Mouse (Mus musculus) small intestine, adult 2 months (tissue): Measurements from ENCODE around the gene Rps23. TPM values are rescaled to one million over a fixed set of nuclear protein-coding genes. Genes with fewer than 3 reads are reported as not detected.
"Not testable (repeated sequence)": the region's sequence is repeated elsewhere in the genome, so short reads cannot be mapped to it uniquely, and the experiment has no call there.

Source experiments
- H3K27ac ChIP-seq: fragments of 200-500 bp; 2 replicates; pipeline ENCODE4 v1.5.1; 2012; ENCODE audit warnings: low read depth, low read length, control low read depth, inconsistent platforms; ENCODE audit not compliant: insufficient read depth
- H3K27me3 ChIP-seq: fragments of 200-500 bp; 2 replicates; pipeline ENCODE4 v1.6.1; 2012; ENCODE audit warnings: mild to moderate bottlenecking, moderate library complexity, low read length, inconsistent platforms; ENCODE audit not compliant: control insufficient read depth, insufficient read depth
- H3K36me3 ChIP-seq: fragments of 200-500 bp; 2 replicates; pipeline ENCODE4 v1.6.1; 2012; ENCODE audit warnings: mild to moderate bottlenecking, low read length, control low read depth, inconsistent platforms; ENCODE audit not compliant: control insufficient read depth, insufficient read depth
- H3K4me1 ChIP-seq: fragments of 200-500 bp; 2 replicates; pipeline ENCODE4 v1.6.1; 2012; ENCODE audit warnings: low read length, inconsistent platforms, mixed read lengths; ENCODE audit not compliant: control insufficient read depth, insufficient read depth, insufficient read length
- H3K4me3 ChIP-seq: fragments of 200-500 bp; 2 replicates; pipeline ENCODE4 v1.5.1; 2012; ENCODE audit warnings: low read depth, mild to moderate bottlenecking, control low read depth, inconsistent platforms, low read length, moderate library complexity
- CTCF ChIP-seq: fragments of 200-500 bp; IDR thresholded peaks from 2 replicates; pipeline ENCODE4 v1.5.1; 2012; ENCODE audit warnings: low read depth, mild to moderate bottlenecking, control low read depth, inconsistent platforms, low read length, moderate library complexity, mixed read lengths; ENCODE audit not compliant: insufficient replicate concordance, insufficient read length; ENCODE audit errors: extremely low read depth
- POLR2A ChIP-seq: fragments of 200-500 bp; IDR thresholded peaks from 2 replicates; pipeline ENCODE4 v1.6.1; 2012; ENCODE audit warnings: low read depth, mild to moderate bottlenecking, control low read depth, inconsistent platforms, low read length, moderate library complexity
- WGBS: fragments of 180-500 bp; shearing (Covaris S2); methylation state at CpG from one replicate; pipeline ENCODE4 v1.1.7; 2018; 5-methylcytosine and 5-hydroxymethylcytosine counted together
- polyA plus RNA-seq: library from polyadenylated mRNA; depleted of rRNA; stranded (reverse); fragments of >200 nt; gene quantifications from 2 replicates; pipeline ENCODE4 v1.2.3, GENCODE M21; 2012

The Rps23 gene
- polyA plus RNA-seq, 1 experiment: 73.6 TPM

DNA sequence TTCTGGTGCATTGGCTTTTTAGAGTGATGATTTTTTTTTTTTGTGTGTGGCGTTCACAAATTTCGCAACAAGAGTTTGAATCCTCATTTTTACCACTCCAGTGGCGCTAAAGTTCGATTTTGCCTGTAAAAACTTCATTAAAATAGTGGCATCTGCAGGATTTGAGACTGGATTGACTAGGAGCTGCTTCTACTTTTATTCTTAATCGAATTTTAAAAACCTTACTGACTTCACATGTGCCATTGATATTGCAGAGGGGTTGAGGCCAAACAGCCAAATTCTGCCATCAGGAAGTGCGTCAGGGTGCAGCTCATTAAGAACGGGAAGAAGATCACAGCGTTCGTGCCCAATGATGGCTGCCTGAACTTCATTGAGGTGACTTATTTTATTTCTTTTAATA lies 1.3 kb downstream of the Rps23 start:
- Histone ChIP-seq H3K27me3 (no peaks in the 10 kb centered on the region), H3K36me3 (peaks cover 13% of the 10 kb centered on the region), H3K4me3 (no peak overlapping the region), H3K27ac (no peak overlapping the region), H3K4me1 (no peaks in the 10 kb centered on the region)
- TF ChIP-seq CTCF (no peak), POLR2A (no peak)
- WGBS: 34% methylated on average over 9 of the region's 9 CpGs

DNA sequence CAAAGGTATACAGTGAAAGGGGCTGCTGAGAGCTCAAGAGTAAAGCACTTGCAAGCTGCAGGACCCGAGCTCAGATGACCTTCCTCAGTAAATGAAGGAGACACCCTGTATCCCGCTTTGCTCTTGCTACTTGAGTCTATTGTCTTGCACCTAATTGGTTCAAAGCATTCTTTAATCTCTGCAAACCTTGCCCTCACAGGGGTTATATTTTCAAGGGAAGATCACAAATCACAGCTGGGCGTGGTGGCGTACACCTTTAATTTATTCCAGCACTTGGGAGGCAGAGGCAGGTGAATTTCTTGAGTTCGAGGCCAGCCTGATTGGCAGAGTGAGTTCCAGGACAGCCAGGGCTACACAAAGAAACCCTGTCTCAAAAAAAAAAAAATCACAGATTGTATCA lies 2.4 kb downstream of the Rps23 start:
- no peak overlapping the region for H3K4me3 ChIP-seq
- H3K27me3 ChIP-seq: no peaks in the 10 kb centered on the region
- no peak overlapping the region for H3K27ac ChIP-seq
- WGBS: 71% methylated on average over 5 of the region's 5 CpGs
- TF ChIP-seq CTCF: no peak
- no peaks in the 10 kb centered on the region for H3K4me1 ChIP-seq
- H3K36me3 ChIP-seq: peaks cover 13% of the 10 kb centered on the region

DNA sequence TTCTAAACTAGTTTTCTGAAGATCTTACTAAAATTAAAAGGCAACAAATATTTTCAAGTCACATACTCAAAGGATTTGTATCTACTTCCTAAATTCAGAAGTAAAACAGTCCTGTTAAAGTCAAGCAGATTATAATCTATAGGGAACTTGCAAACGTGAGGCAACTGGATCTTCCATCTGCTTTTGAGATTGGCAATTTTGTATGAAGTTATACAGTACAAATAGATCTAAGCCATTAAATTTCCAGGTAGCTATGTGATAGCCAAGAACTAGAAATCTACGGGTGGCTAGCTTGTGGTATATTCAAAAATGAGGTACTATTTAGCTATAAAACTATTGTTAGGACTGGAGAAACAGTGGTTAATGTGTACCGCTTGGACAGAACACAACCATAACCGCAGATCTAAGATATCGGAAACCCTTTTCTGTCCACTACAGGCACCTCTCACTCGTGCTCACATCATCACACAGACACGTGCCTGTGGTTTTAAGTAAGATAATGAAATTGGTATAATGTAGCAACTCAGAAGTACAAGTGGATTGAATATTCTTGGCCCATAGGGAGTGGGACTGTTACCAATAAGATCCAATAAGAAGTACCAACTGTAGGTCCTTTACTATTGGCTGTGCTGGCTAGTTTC lies 3.5 kb downstream of the Rps23 start:
- Histone ChIP-seq H3K27ac (no peak overlapping the region), H3K4me1 (no peaks in the 10 kb centered on the region), H3K36me3 (peaks cover 13% of the 10 kb centered on the region), H3K4me3 (no peak overlapping the region), H3K27me3 (no peaks in the 10 kb centered on the region)
- 72% methylated on average over 7 of the region's 7 CpGs for WGBS
- no peak for TF ChIP-seq CTCF
- TF ChIP-seq POLR2A: no peak

DNA sequence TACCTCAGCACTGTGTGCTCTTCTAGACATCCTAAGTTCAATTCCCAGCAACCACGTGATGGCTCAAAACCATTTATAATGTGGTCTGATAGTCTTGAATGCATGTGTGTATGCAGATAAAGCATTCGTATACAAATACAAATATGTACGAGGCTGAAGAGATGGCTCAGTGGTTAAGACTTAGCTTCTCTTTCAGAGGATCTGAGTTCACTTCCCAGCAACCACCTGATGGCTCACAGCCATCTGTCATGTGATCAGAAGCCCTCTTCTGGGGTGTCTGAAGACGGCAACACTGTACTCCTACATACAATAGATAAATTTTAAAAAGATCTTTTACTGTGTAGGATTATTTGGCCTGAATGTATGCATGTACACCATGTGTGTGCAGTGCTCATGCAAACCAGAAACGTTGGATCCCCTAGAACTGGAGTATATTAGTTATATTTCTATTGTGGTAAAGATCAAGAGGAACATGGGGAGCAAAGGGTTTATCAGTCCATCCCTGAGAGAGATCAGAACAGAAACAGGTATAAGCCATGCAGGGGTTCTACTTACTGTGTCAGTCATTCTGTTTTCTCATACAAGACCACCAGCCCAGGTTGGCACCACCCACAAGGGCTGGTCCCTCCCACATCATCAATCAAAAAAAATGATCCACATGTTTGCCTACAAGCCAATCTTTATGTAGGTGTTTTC lies 4.3 kb downstream of the Rps23 start:
- WGBS: 60% methylated on average over 5 of the region's 5 CpGs
- Histone ChIP-seq H3K36me3 (peaks cover 13% of the 10 kb centered on the region), H3K4me3 (no peak overlapping the region), H3K27me3 (no peaks in the 10 kb centered on the region), H3K4me1 (no peaks in the 10 kb centered on the region), H3K27ac (no peak overlapping the region)
- no peak for TF ChIP-seq CTCF
- TF ChIP-seq POLR2A: no peak

DNA sequence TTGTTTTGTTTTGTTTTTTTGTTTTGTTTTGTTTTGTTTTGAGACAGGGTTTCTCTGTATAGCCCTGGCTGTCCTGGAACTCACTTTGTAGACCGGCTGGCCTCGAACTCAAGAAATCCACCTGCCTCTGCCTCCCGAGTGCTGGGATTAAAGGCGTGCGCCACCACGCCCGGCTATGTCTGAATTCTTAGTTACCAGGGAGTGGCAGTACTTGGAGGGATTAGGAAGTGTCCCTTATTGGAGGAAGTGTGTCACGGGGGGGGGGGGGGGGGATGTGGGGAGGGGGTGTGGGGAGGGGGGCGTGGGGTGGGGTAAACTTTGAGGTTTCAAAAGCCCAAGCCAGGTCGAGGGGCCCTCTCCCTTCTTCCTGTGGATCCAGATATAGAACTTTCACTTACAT lies 5.5 kb downstream of the Rps23 start:
- H3K36me3 ChIP-seq: peaks cover 13% of the 10 kb centered on the region
- WGBS: 79% methylated on average over 10 of the region's 10 CpGs
- H3K4me1 ChIP-seq, H3K27me3 ChIP-seq, H3K27ac ChIP-seq, H3K4me3 ChIP-seq: not testable (repeated sequence)

DNA sequence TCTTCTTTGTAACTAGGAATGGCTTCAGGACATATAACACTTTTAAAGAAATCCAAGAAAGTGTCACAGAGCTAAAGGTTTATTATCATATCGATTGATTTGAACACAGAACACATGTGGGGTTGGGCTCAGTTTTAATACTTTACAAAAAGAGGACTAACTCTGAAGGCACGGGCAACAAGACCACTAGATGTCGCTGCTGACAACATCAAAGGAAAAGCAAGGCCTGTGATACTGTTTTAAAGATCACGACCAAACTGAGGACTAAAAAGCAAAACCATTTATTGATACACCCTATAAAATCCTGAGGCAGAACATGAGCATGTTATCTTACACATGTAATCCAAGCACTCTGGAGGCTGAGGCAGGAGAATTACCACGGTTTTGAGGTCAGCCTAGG lies 7.1 kb downstream of the Rps23 start:
- H3K4me1 ChIP-seq: no peaks in the 10 kb centered on the region
- no peak overlapping the region for H3K27ac ChIP-seq
- WGBS: 15% methylated on average over 5 of the region's 5 CpGs
- H3K4me3 ChIP-seq: no peak overlapping the region
- TF ChIP-seq CTCF (no peak), POLR2A (no peak)
- peaks cover 11% of the 10 kb centered on the region for H3K36me3 ChIP-seq
- H3K27me3 ChIP-seq: no peaks in the 10 kb centered on the region

DNA sequence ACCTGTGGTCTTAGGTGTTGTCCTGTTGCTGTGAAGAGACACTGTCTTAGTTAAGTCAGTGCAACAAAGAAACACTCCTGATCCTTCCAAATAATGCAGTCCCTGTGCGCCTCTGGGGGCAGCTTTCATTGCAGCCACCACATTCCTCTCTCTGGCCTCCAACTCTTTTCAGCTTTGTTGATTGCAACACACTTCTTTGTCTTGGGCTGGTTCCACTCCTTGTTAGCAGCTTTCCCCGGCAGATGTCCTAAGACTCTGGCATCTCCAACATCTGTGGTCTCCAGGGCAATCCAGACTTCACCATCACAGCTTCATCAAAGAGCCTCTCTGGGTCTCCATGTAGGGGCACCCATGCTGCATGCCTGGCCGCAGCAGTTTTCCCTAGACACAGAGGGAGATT lies 10.5 kb downstream of the Rps23 start:
- H3K27me3 ChIP-seq: no peaks in the 10 kb centered on the region
- no peak overlapping the region for H3K27ac ChIP-seq
- H3K4me3 ChIP-seq: no peak overlapping the region
- H3K36me3 ChIP-seq: no peaks in the 10 kb centered on the region
- TF ChIP-seq POLR2A (no peak), CTCF (no peak)
- H3K4me1 ChIP-seq: no peaks in the 10 kb centered on the region
- WGBS: 80% methylated on average over 3 of the region's 3 CpGs
